Mouse (Mus musculus) testis, adult 10 weeks (tissue): Measurements from ENCODE around the gene Olfr1454. TPM values are rescaled to one million over a fixed set of nuclear protein-coding genes. Genes with fewer than 3 reads are reported as not detected.

Source experiments
- polyA plus RNA-seq: library from polyadenylated mRNA; stranded (reverse); fragments of 350-450 nt; fragmentation: Illumina TruSeq; extraction: RNeasy Lipid Tissue Mini Kit (QIAGEN cat#74804); gene quantifications from one replicate; pipeline ENCODE4 v1.2.3, GENCODE M21; 2014; ENCODE audit warnings: low read depth, low replicate concordance

Gene Olfr1454
- not detected for polyA plus RNA-seq

DNA sequence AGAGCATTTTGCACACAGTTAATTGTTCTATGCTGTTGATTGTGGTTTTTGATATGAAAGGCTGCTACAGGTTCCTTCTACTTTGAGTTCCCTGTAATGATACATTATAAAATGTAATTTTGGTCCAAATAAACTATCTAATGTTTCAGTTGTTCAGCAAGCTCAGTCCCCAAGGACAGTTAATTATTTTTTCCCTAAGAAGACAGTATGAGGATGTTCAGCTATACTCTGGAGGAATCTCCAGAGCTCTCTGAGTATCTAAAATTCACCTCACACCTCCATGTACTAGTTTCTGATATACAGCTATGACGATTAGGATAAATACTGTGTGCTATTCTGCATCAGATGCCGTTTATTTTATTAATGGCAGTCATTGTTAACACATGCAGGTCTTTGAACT, at the start of gene Olfr1454:
Olfr1454 (plus strand) TSS at position 301 of the 400 bp plus-strand sequence.

GRCm38 (mm10) chr19:13028227-13028626, 32.2 kb upstream of the Olfr1454 start, which contains the start of gene Olfr1453:
Gene Olfr1453, minus strand, starts transcription at chr19:13028327.

GRCm38 (mm10) chr19:13097791-13098190, 37.4 kb downstream of the Olfr1454 start, which contains the start of gene Olfr1457:
Gene Olfr1457, minus strand, starts transcription at chr19:13097891.

DNA sequence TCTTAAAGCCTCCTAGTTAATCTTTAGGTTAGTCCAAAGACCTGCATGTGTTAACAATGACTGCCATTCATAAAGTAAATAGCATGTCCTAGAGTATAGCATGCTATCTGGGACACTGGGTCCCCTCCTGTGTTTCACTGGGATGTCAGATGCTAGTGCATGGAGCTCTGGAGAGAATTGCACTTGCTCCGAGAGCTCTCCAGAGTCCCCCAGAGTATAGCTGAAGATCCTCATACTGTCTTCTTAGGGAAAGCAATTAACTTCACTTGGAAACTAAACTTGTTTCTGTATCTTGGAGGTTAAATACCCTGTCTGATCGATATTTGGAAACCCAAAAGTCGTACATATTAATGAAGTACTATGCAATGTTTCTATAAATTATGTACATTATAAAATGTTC, 46.3 kb downstream of the Olfr1454 start, which contains the start of gene Olfr1458:
Olfr1458 (minus strand) TSS at position 101 of the 400 bp plus-strand sequence.

Other genes with a start within 250 kb of the Olfr1454 start
- not detected for gene Gm5244, start 213.9 kb upstream of the Olfr1454 start, polyA plus RNA-seq
- gene Olfr1444, start 203.3 kb upstream of the Olfr1454 start, polyA plus RNA-seq = 1.5 TPM
- 1.5 TPM for gene Olfr1445, start 176.8 kb upstream of the Olfr1454 start, polyA plus RNA-seq
- gene Olfr1446, start 167.1 kb upstream of the Olfr1454 start, polyA plus RNA-seq = not detected
- gene Olfr1447, start 156.9 kb upstream of the Olfr1454 start, polyA plus RNA-seq = not detected
- not detected for gene Olfr1448, start 136.2 kb upstream of the Olfr1454 start, polyA plus RNA-seq
- not detected for gene Olfr1449, start 129.8 kb upstream of the Olfr1454 start, polyA plus RNA-seq
- not detected for gene Olfr1450, start 110.4 kb upstream of the Olfr1454 start, polyA plus RNA-seq
- gene Olfr1451, start 65.6 kb upstream of the Olfr1454 start, polyA plus RNA-seq = not detected
- not detected for gene Olfr1453, start 32.3 kb upstream of the Olfr1454 start, polyA plus RNA-seq
- not detected for gene Olfr1457, start 37.3 kb downstream of the Olfr1454 start, polyA plus RNA-seq
- gene Olfr1458, start 46.2 kb downstream of the Olfr1454 start, polyA plus RNA-seq = not detected
- 0.04 TPM for gene Olfr1459, start 88.9 kb downstream of the Olfr1454 start, polyA plus RNA-seq
- not detected for gene Olfr1461, start 102.4 kb downstream of the Olfr1454 start, polyA plus RNA-seq
- gene Olfr1462, start 125.1 kb downstream of the Olfr1454 start, polyA plus RNA-seq = not detected
- gene Olfr1463, start 170.7 kb downstream of the Olfr1454 start, polyA plus RNA-seq = not detected